Comparison of ENCODE assay signal across 8 mouse cellular contexts in genomic region chr6:87876068-87876643, GRCm38 (mm10). TPM values are rescaled to one million over a fixed set of nuclear protein-coding genes. Genes with fewer than 3 reads are reported as not detected.
DNase-seq lines count a peak whose midpoint lies in the region; ATAC-seq and TF ChIP-seq lines count a peak whose summit lies in the region.

No protein-coding gene starts in this region.

- no peaks in the 10 kb centered on the region for H3K27me3 ChIP-seq in ES-Bruce4 (ENCODE audit: control insufficient read depth, insufficient read depth, low read length, poor library complexity, severe bottlenecking)
- no peaks in the 10 kb centered on the region for H3K27me3 ChIP-seq in intestine, embryonic 15.5 days (replicated peaks)
- no peaks in the 10 kb centered on the region for H3K27me3 ChIP-seq in neural tube, embryonic 15.5 days (replicated peaks)

- peak; percentile 48; the same call in 1 of the 2 replicates for TF ChIP-seq EP300 in ES-Bruce4 (IDR thresholded peaks at IDR 0.05; ENCODE audit: insufficient read depth, low read depth, low read length)

- H3K36me3 ChIP-seq in ES-Bruce4 (ENCODE audit: control insufficient read depth, insufficient read depth, low read length, poor library complexity, severe bottlenecking): no peaks in the 10 kb centered on the region
- no peaks in the 10 kb centered on the region for H3K36me3 ChIP-seq in intestine, embryonic 15.5 days
- H3K36me3 ChIP-seq in neural tube, embryonic 15.5 days: no peaks in the 10 kb centered on the region

- peak overlapping the region; percentile 31; the same call in 1 of the 2 replicates for H3K27ac ChIP-seq in ES-Bruce4 (ENCODE audit: insufficient read depth, low read length)
- 0 out of 2 replicates have a peak overlapping the region, but pooled peaks have one; percentile 27 for H3K27ac ChIP-seq in intestine, embryonic 15.5 days
- H3K27ac ChIP-seq in neural tube, embryonic 15.5 days (replicated peaks): no peak overlapping the region

- H3K9me3 ChIP-seq in ES-Bruce4 (replicated peaks; ENCODE audit: control insufficient read depth, insufficient read depth, low read length, poor library complexity, severe bottlenecking): no peaks in the 10 kb centered on the region
- no peaks in the 10 kb centered on the region for H3K9me3 ChIP-seq in intestine, embryonic 15.5 days
- H3K9me3 ChIP-seq in neural tube, embryonic 15.5 days (replicated peaks): no peaks in the 10 kb centered on the region

- no peaks in the 10 kb centered on the region for H3K4me1 ChIP-seq in ES-Bruce4 (ENCODE audit: control insufficient read depth, insufficient read depth, low read length)
- peaks cover 3% of the 10 kb centered on the region for H3K4me1 ChIP-seq in intestine, embryonic 15.5 days (replicated peaks)
- 0 out of 2 replicates have a peak, but pooled peaks cover 4% of the 10 kb centered on the region for H3K4me1 ChIP-seq in lung, adult 2 months (ENCODE audit: control insufficient read depth, insufficient read depth, low read length)
- H3K4me1 ChIP-seq in neural tube, embryonic 15.5 days: no peaks in the 10 kb centered on the region

- intact Hi-C loops in left cerebral cortex, postnatal 36 days (cut with DNase I): no loop called here

- 72% methylated on average over 13 of the region's 13 CpGs for WGBS in intestine, embryonic 15.5 days
- WGBS in lung, adult 2 months: 52% methylated on average over 13 of the region's 13 CpGs
- 81% methylated on average over 13 of the region's 13 CpGs for WGBS in neural tube, embryonic 15.5 days

- TF ChIP-seq CTCF in ES-Bruce4 (IDR thresholded peaks at IDR 0.05; ENCODE audit: low read depth, low read length): no peak
- TF ChIP-seq CTCF in lung, adult 2 months (IDR thresholded peaks at IDR 0.05; ENCODE audit: insufficient read depth, low read length): no peak

- peak overlapping the region; percentile 52 for H3K4me3 ChIP-seq in ES-Bruce4 (ENCODE audit: low read depth, low read length)
- no peak overlapping the region for H3K4me3 ChIP-seq in intestine, embryonic 15.5 days (replicated peaks)
- H3K4me3 ChIP-seq in lung, adult 2 months (replicated peaks; ENCODE audit: extremely low read depth, low read depth, low read length): no peak overlapping the region
- H3K4me3 ChIP-seq in neural tube, embryonic 15.5 days (replicated peaks): no peak overlapping the region

- H3K9ac ChIP-seq in ES-Bruce4 (ENCODE audit: low read depth, poor library complexity, severe bottlenecking): no peak overlapping the region
- H3K9ac ChIP-seq in intestine, embryonic 15.5 days: no peak overlapping the region
- no peak overlapping the region for H3K9ac ChIP-seq in neural tube, embryonic 15.5 days (replicated peaks)

- peak; percentile 25 for DNase-seq in embryo, embryonic 11 days
- DNase-seq in lung, adult 2 months: no peak
- no peak for DNase-seq in MN1 (ENCODE audit: low spot score)
- DNase-seq in left cerebral cortex, postnatal 36 days (ENCODE audit: low spot score in 2 of 2): no peak

- TF ChIP-seq POLR2A in ES-Bruce4 (IDR thresholded peaks at IDR 0.05; ENCODE audit: insufficient read depth, low read length): no peak
- 0 out of 2 replicates have a peak, but pooled peaks have one; percentile 25 for TF ChIP-seq POLR2A in lung, adult 2 months (IDR thresholded peaks at IDR 0.05; ENCODE audit: borderline replicate concordance, extremely low read depth, low read depth, low read length)

- ATAC-seq in intestine, embryonic 15.5 days: 0 out of 2 replicates have a peak, but pooled peaks have one; percentile 15
- ATAC-seq in neural tube, embryonic 15.5 days (ENCODE audit: low FRiP score): no peak
- ATAC-seq in frontal cortex, adult (ENCODE audit: low TSS enrichment): no peak

- no peak overlapping the region for H3K4me2 ChIP-seq in intestine, embryonic 15.5 days (replicated peaks)
- H3K4me2 ChIP-seq in neural tube, embryonic 15.5 days: no peak overlapping the region

RNA-seq across cellular contexts. Expression of gene Copg1, which starts 11.5 kb away (rescaled TPM):
- polyA plus RNA-seq in ES-Bruce4 (2011; ENCODE audit: insufficient read depth, insufficient read length, low read depth, missing spikeins): 73.3 and 74.5 TPM in 2 replicates
- polyA plus RNA-seq in intestine, embryonic 15.5 days (2015; fragmentation: Nextera tagmentation; extraction: Ambion mirVana): 154 and 161 TPM in 2 replicates
- 36.4 and 56.2 TPM in 2 replicates for polyA plus RNA-seq in lung, adult 2 months (2012; rRNA removed)
- polyA plus RNA-seq in neural tube, embryonic 15.5 days (2015; fragmentation: Nextera tagmentation; extraction: Ambion mirVana): 204 and 207 TPM in 2 replicates
- total RNA-seq in left cerebral cortex, postnatal 36 days (2021): 100 to 1,000 TPM; 230 to 232 TPM

RNA-seq across cellular contexts. Expression of gene Cnbp, which starts 25.2 kb away (rescaled TPM):
- 466 and 481 TPM in 2 replicates for polyA plus RNA-seq in ES-Bruce4 (2011; ENCODE audit: insufficient read depth, insufficient read length, low read depth, missing spikeins)
- 991 and 1,100 TPM in 2 replicates for polyA plus RNA-seq in intestine, embryonic 15.5 days (2015; fragmentation: Nextera tagmentation; extraction: Ambion mirVana)
- polyA plus RNA-seq in lung, adult 2 months (2012; rRNA removed): 140 and 217 TPM in 2 replicates
- 511 and 660 TPM in 2 replicates for polyA plus RNA-seq in neural tube, embryonic 15.5 days (2015; fragmentation: Nextera tagmentation; extraction: Ambion mirVana)
- total RNA-seq in left cerebral cortex, postnatal 36 days (2021): 100 to 1,000 TPM; 248 to 250 TPM

RNA-seq across cellular contexts. Expression of gene Isy1, which starts 37.6 kb away (rescaled TPM):
- polyA plus RNA-seq in ES-Bruce4 (2011; ENCODE audit: insufficient read depth, insufficient read length, low read depth, missing spikeins): 56.0 and 69.3 TPM in 2 replicates
- polyA plus RNA-seq in intestine, embryonic 15.5 days (2015; fragmentation: Nextera tagmentation; extraction: Ambion mirVana): 50.7 and 58.1 TPM in 2 replicates
- polyA plus RNA-seq in lung, adult 2 months (2012; rRNA removed): 21.2 and 21.4 TPM in 2 replicates
- polyA plus RNA-seq in neural tube, embryonic 15.5 days (2015; fragmentation: Nextera tagmentation; extraction: Ambion mirVana): 22.6 and 30.8 TPM in 2 replicates
- total RNA-seq in left cerebral cortex, postnatal 36 days (2021): 10 to 100 TPM; 24.3 to 39.2 TPM

RNA-seq across cellular contexts. Expression of gene Hmces, which starts 37.6 kb away (rescaled TPM):
- 63.8 and 65.7 TPM in 2 replicates for polyA plus RNA-seq in ES-Bruce4 (2011; ENCODE audit: insufficient read depth, insufficient read length, low read depth, missing spikeins)
- 41.0 TPM in 2 replicates for polyA plus RNA-seq in intestine, embryonic 15.5 days (2015; fragmentation: Nextera tagmentation; extraction: Ambion mirVana)
- polyA plus RNA-seq in lung, adult 2 months (2012; rRNA removed): 15.2 and 15.7 TPM in 2 replicates
- 43.0 and 44.0 TPM in 2 replicates for polyA plus RNA-seq in neural tube, embryonic 15.5 days (2015; fragmentation: Nextera tagmentation; extraction: Ambion mirVana)
- total RNA-seq in left cerebral cortex, postnatal 36 days (2021): 10 to 100 TPM; 21.2 to 25.7 TPM

RNA-seq across cellular contexts. Expression of gene Gm45140, which starts 40.6 kb away (rescaled TPM):
- 1.6 and 3.6 TPM in 2 replicates for polyA plus RNA-seq in ES-Bruce4 (2011; ENCODE audit: insufficient read depth, insufficient read length, low read depth, missing spikeins)
- 3.3 and 4.1 TPM in 2 replicates for polyA plus RNA-seq in intestine, embryonic 15.5 days (2015; fragmentation: Nextera tagmentation; extraction: Ambion mirVana)
- 0.47 and 0.68 TPM in 2 replicates for polyA plus RNA-seq in lung, adult 2 months (2012; rRNA removed)
- 1.5 and 2.1 TPM in 2 replicates for polyA plus RNA-seq in neural tube, embryonic 15.5 days (2015; fragmentation: Nextera tagmentation; extraction: Ambion mirVana)
- total RNA-seq in left cerebral cortex, postnatal 36 days (2021): 1 to 10 TPM; 1.4 to 3.0 TPM
